Mouse (Mus musculus): ENCODE measurements around the gene Olfr678. TPM values are rescaled to one million over a fixed set of nuclear protein-coding genes. Genes with fewer than 3 reads are reported as not detected.
"Not testable (repeated sequence)": the region's sequence is repeated elsewhere in the genome, so short reads cannot be mapped to it uniquely, and the experiment has no call there.

Gene Olfr678
- polyA plus RNA-seq, 1 experiment, result not detected

DNA sequence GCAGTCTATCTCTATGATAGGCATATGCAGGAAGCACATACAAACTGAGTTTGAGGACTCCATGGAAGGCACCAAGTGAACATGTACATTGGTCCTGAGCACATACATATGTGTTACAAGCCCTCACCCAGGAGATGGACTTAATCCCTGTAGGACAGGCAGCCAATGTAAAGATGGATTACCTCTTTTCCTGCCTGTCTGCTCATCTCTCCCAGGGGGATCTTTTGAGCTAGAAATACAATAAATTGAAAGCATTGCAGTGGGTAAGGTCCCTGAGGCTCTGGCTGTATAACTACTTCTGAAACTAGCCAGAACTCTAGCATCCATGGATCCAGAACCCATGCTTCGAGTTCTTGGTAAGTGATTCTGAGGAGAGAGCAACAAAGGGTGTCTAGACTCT is 16.6 kb downstream of the Olfr678 start, which contains the start of gene Olfr679:
Gene Olfr679, plus strand, starts transcription at position 301 of the 400 bp plus-strand sequence.
- H3ac ChIP-seq (ENCODE audit: control insufficient read depth, insufficient read length, low read depth), result no peak within 1 kb of the TSS
- TF ChIP-seq USF1 (IDR thresholded peaks at IDR 0.05; ENCODE audit: low read depth) (no peak), MAX (IDR thresholded peaks at IDR 0.05) (no peak), CEBPB (IDR thresholded peaks at IDR 0.05; ENCODE audit: low read depth) (no peak), MYOD1 (IDR thresholded peaks at IDR 0.05; ENCODE audit: control insufficient read depth, insufficient read length, low read depth) (no peak), FOSL1 (IDR thresholded peaks at IDR 0.05; ENCODE audit: insufficient read depth, low read length, poor library complexity, severe bottlenecking) (no peak), MYOG (IDR thresholded peaks at IDR 0.05; ENCODE audit: control insufficient read depth, extremely low read depth, insufficient read length) (no peak), CTCF (IDR thresholded peaks at IDR 0.05; ENCODE audit: control insufficient read depth, insufficient read depth, insufficient read length) (no peak)
- H3K79me3 ChIP-seq (ENCODE audit: low read depth), result no peaks in the 10 kb centered on the region

DNA sequence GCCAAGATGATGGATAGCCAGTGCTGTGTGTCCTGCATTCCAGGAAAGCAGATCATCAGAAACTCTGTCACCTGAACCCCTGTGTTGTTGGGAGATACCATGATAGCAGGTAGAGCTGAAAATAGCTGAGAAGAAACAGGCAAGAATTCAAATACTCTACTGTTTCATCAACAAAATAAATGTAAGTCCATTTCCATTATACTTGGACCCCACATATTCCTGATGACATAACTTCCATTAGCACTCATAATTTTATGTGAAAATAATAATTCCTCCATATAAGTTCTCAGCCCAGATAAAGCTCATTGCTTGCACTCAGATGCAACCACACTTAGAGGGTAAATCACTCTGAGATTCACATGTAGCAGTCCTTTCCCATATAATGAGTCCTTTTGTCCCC is 28.4 kb downstream of the Olfr678 start, which contains the start of gene Olfr680-ps1:
Gene Olfr680-ps1, minus strand, starts transcription at position 101 of the 400 bp plus-strand sequence.
- not testable (repeated sequence) for H3ac ChIP-seq (ENCODE audit: control insufficient read depth, insufficient read length, low read depth); H3K27me3 ChIP-seq (ENCODE audit: control insufficient read depth, insufficient read depth, insufficient read length); H3K4me3 ChIP-seq (ENCODE audit: insufficient read depth, poor library complexity, severe bottlenecking); H3K36me3 ChIP-seq (ENCODE audit: control insufficient read depth, insufficient read depth); H3K79me2 ChIP-seq (ENCODE audit: control insufficient read depth, insufficient read depth); H3K79me3 ChIP-seq (ENCODE audit: low read depth)

More for the DNA sequence above, 16.6 kb downstream of the Olfr678 start, which contains the start of gene Olfr679:
- Histone ChIP-seq H3K27me3 (ENCODE audit: control insufficient read depth, insufficient read depth, insufficient read length) (no peaks in the 10 kb centered on the region), H3K4me3 (ENCODE audit: insufficient read depth, poor library complexity, severe bottlenecking) (no peak within 1 kb of the TSS), H3K36me3 (ENCODE audit: control insufficient read depth, insufficient read depth) (no peaks in the 10 kb centered on the region), H3K79me2 (ENCODE audit: control insufficient read depth, insufficient read depth) (no peaks in the 10 kb centered on the region)

DNA sequence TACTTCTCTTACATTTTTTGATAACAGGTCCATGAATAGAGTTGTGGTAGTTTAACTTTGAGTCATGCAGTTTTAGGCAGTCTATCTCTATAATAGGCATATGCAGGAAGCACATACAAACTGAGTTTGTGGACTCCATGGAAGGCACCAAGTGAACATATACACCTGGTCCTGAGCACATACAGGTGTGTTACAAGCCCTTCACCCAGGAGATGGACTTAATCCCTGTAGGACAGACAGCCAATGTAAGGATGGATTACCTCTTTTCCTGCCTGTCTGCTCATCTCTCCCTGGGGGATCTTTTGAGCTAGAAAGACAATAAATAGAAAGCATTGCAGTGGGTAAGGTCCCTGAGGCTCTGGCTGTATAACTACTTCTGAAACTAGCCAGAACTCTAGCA is 52.3 kb downstream of the Olfr678 start, which contains the start of gene Olfr681:
Gene Olfr681, plus strand, starts transcription at position 301 of the 400 bp plus-strand sequence.
- Histone ChIP-seq H3K79me2 (ENCODE audit: control insufficient read depth, insufficient read depth) (no peaks in the 10 kb centered on the region), H3K79me3 (ENCODE audit: low read depth) (no peaks in the 10 kb centered on the region), H3K27me3 (ENCODE audit: control insufficient read depth, insufficient read depth, insufficient read length) (no peaks in the 10 kb centered on the region), H3K36me3 (ENCODE audit: control insufficient read depth, insufficient read depth) (no peaks in the 10 kb centered on the region), H3ac (ENCODE audit: control insufficient read depth, insufficient read length, low read depth) (no peak within 1 kb of the TSS), H3K4me3 (ENCODE audit: insufficient read depth, poor library complexity, severe bottlenecking) (no peak within 1 kb of the TSS)
- TF ChIP-seq MYOD1 (IDR thresholded peaks at IDR 0.05; ENCODE audit: control insufficient read depth, insufficient read length, low read depth), result no peak
- TF ChIP-seq FOSL1 (IDR thresholded peaks at IDR 0.05; ENCODE audit: insufficient read depth, low read length, poor library complexity, severe bottlenecking), result no peak
- TF ChIP-seq MYOG (IDR thresholded peaks at IDR 0.05; ENCODE audit: control insufficient read depth, extremely low read depth, insufficient read length), result no peak
- TF ChIP-seq CTCF (IDR thresholded peaks at IDR 0.05; ENCODE audit: control insufficient read depth, insufficient read depth, insufficient read length), result no peak
- no peak for TF ChIP-seq CEBPB (IDR thresholded peaks at IDR 0.05; ENCODE audit: low read depth)
- TF ChIP-seq USF1 (IDR thresholded peaks at IDR 0.05; ENCODE audit: low read depth), result no peak
- no peak for TF ChIP-seq MAX (IDR thresholded peaks at IDR 0.05)

Other genes starting within 250 kb of the Olfr678 start
- 0.25 TPM for gene Usp17lb, start 221.9 kb upstream of the Olfr678 start, polyA plus RNA-seq (2012; fragmentation: generic; extraction: Trizol)
- gene Usp17la, start 207.5 kb upstream of the Olfr678 start, polyA plus RNA-seq (2012; fragmentation: generic; extraction: Trizol), result 0.77 TPM
- gene Olfr665, start 186.4 kb upstream of the Olfr678 start, polyA plus RNA-seq (2012; fragmentation: generic; extraction: Trizol), result not detected
- gene Olfr666, start 168.5 kb upstream of the Olfr678 start, polyA plus RNA-seq (2012; fragmentation: generic; extraction: Trizol), result not detected
- gene Olfr667, start 143.0 kb upstream of the Olfr678 start, polyA plus RNA-seq (2012; fragmentation: generic; extraction: Trizol), result not detected
- gene Olfr668, start 136.4 kb upstream of the Olfr678 start, polyA plus RNA-seq (2012; fragmentation: generic; extraction: Trizol), result not detected
- not detected for gene Olfr669, start 130.2 kb upstream of the Olfr678 start, polyA plus RNA-seq (2012; fragmentation: generic; extraction: Trizol)
- gene Olfr670, start 101.9 kb upstream of the Olfr678 start, polyA plus RNA-seq (2012; fragmentation: generic; extraction: Trizol), result not detected
- gene Olfr671, start 85.3 kb upstream of the Olfr678 start, polyA plus RNA-seq (2012; fragmentation: generic; extraction: Trizol), result not detected
- not detected for gene Olfr672, start 62.4 kb upstream of the Olfr678 start, polyA plus RNA-seq (2012; fragmentation: generic; extraction: Trizol)
- gene Olfr675, start 36.0 kb upstream of the Olfr678 start, polyA plus RNA-seq (2012; fragmentation: generic; extraction: Trizol), result not detected
- gene Olfr676, start 31.8 kb upstream of the Olfr678 start, polyA plus RNA-seq (2012; fragmentation: generic; extraction: Trizol), result not detected
- gene Olfr677, start 13.1 kb upstream of the Olfr678 start, polyA plus RNA-seq (2012; fragmentation: generic; extraction: Trizol), result not detected
- gene Olfr679, start 16.7 kb downstream of the Olfr678 start, polyA plus RNA-seq (2012; fragmentation: generic; extraction: Trizol), result not detected
- not detected for gene Olfr680-ps1, start 28.3 kb downstream of the Olfr678 start, polyA plus RNA-seq (2012; fragmentation: generic; extraction: Trizol)
- not detected for gene Olfr681, start 52.4 kb downstream of the Olfr678 start, polyA plus RNA-seq (2012; fragmentation: generic; extraction: Trizol)
- not detected for gene Olfr683, start 82.5 kb downstream of the Olfr678 start, polyA plus RNA-seq (2012; fragmentation: generic; extraction: Trizol)
- gene Olfr684, start 99.2 kb downstream of the Olfr678 start, polyA plus RNA-seq (2012; fragmentation: generic; extraction: Trizol), result not detected
- gene Olfr685, start 121.5 kb downstream of the Olfr678 start, polyA plus RNA-seq (2012; fragmentation: generic; extraction: Trizol), result not detected
- gene Olfr686, start 143.0 kb downstream of the Olfr678 start, polyA plus RNA-seq (2012; fragmentation: generic; extraction: Trizol), result not detected
- gene Olfr688, start 223.6 kb downstream of the Olfr678 start, polyA plus RNA-seq (2012; fragmentation: generic; extraction: Trizol), result not detected
- gene Olfr689, start 246.7 kb downstream of the Olfr678 start, polyA plus RNA-seq (2012; fragmentation: generic; extraction: Trizol), result not detected

All from C2C12 (cell line).